Mouse (Mus musculus) erythroblast, adult 5-6 weeks (primary cell): Measurements from ENCODE around the gene Pim1. TPM values are rescaled to one million over a fixed set of nuclear protein-coding genes. Genes with fewer than 3 reads are reported as not detected.

Experiments used
- ATAC-seq: replicated peaks from 2 replicates; pipeline ENCODE4 v1.8.0; 2016; ENCODE audit warnings: moderate number of reproducible peaks, mild to moderate bottlenecking, moderate TSS enrichment, inconsistent platforms; ENCODE audit not compliant: poor library complexity, low FRiP score, severe bottlenecking
- total RNA-seq, 2 experiments: library from RNA; stranded (forward) in 1 of 2; stranded (reverse) in 1 of 2; fragments of 150-400 nt in 1 of 2; fragments of 200-764, 138-1000 nt in 1 of 2; gene quantifications; 2 replicates each; pipeline versions ENCODE4 v1.2.3 to v1.2.4; 2015 to 2017; ENCODE audit warnings: low replicate concordance in 2 of 2

Pim1 gene
- total RNA-seq, 2 experiments from 2014 or later, result 342 to 933 TPM

GRCm38 (mm10) chr17:29464068-29464467 lies 26.5 kb upstream of the Pim1 start:
- ATAC-seq, result no peak

GRCm38 (mm10) chr17:29464519-29465140 lies 25.9 kb upstream of the Pim1 start:
- no peak for ATAC-seq

GRCm38 (mm10) chr17:29465405-29466010 lies 25.0 kb upstream of the Pim1 start:
- no peak for ATAC-seq

- no peak for ATAC-seq
These were observed 23.5 kb upstream of the Pim1 start for GRCm38 (mm10) chr17:29467030-29467429.

GRCm38 (mm10) chr17:29473466-29473865 lies 17.1 kb upstream of the Pim1 start:
- ATAC-seq, result 0 out of 2 replicates have a peak, but pooled peaks have one; percentile 30

- no peak for ATAC-seq
These were observed 16.5 kb upstream of the Pim1 start for GRCm38 (mm10) chr17:29474036-29474435.

GRCm38 (mm10) chr17:29475142-29475541 lies 15.4 kb upstream of the Pim1 start:
- ATAC-seq, result no peak

- no peak for ATAC-seq
These were observed 14.1 kb upstream of the Pim1 start for GRCm38 (mm10) chr17:29476461-29476860.

GRCm38 (mm10) chr17:29477357-29477756 lies 13.2 kb upstream of the Pim1 start:
- ATAC-seq, result no peak

GRCm38 (mm10) chr17:29478271-29478670 lies 12.3 kb upstream of the Pim1 start:
- no peak for ATAC-seq

GRCm38 (mm10) chr17:29480256-29480655 lies 10.3 kb upstream of the Pim1 start:
- no peak for ATAC-seq

- no peak for ATAC-seq
These were observed 7.9 kb upstream of the Pim1 start for GRCm38 (mm10) chr17:29482632-29483031.

- ATAC-seq, result no peak
These were observed 7.3 kb upstream of the Pim1 start for GRCm38 (mm10) chr17:29483282-29483681.

- ATAC-seq, result no peak
These were observed 6.1 kb upstream of the Pim1 start for GRCm38 (mm10) chr17:29484431-29484830.

GRCm38 (mm10) chr17:29485336-29486233 lies 5.0 kb upstream of the Pim1 start:
- no peak for ATAC-seq

GRCm38 (mm10) chr17:29488257-29488977 lies 2.1 kb upstream of the Pim1 start:
- no peak for ATAC-seq

GRCm38 (mm10) chr17:29488978-29489970 lies 1.3 kb upstream of the Pim1 start:
- ATAC-seq, result no peak

- peak; percentile 66 for ATAC-seq
These were observed 411 bp upstream of the Pim1 start for GRCm38 (mm10) chr17:29489971-29490712.
